Mouse (Mus musculus): ENCODE measurements around the gene Cyth2.

DNA sequence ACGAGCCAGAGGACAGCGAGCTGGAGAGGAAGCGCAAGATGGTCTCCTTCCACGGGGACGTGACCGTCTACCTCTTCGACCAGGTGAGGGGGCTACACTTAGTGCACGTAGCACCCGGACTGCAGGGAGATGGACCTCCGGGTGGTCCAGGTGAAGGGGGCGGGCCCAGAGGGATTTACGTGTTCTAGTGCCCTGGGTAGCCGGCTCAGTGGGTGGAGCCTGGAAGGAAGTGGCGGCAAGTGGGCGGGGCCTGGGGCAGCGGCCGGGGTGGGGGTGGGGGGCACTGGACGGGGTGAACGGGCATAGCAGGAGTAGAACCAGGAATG lies 15.9 kb downstream of the Cyth2 start:
- TF ChIP-seq POLR2A (IDR thresholded peaks at IDR 0.05; ENCODE audit: extremely low read depth, insufficient read depth, low read length) (no peak), CTCF (IDR thresholded peaks at IDR 0.05; ENCODE audit: extremely low read depth, insufficient read depth, low read length) (no peak)

All from cortical plate, adult 2 months (tissue).